Mouse (Mus musculus) hindbrain, embryonic 10.5 days (tissue): ENCODE results near the gene Lsm4. TPM values are rescaled to one million over a fixed set of nuclear protein-coding genes. Genes with fewer than 3 reads are reported as not detected.
A peak's percentile ranks its signal among the peaks of the same experiment; 100 is the strongest.

Source experiments
- DNase-seq: peaks from one replicate; pipeline ENCODE4 v3.0.0-alpha.2; 2017; ENCODE audit warnings: low spot score
- H3K27ac ChIP-seq: fragments of 300-500 bp; sonication (generic); 2 replicates; pipeline ENCODE4 v1.5.1; 2016; ENCODE audit warnings: mild to moderate bottlenecking, moderate library complexity
- H3K27me3 ChIP-seq: fragments of 300-500 bp; sonication (generic); 2 replicates; pipeline ENCODE4 v1.6.1; 2016; ENCODE audit warnings: mild to moderate bottlenecking; ENCODE audit not compliant: poor library complexity, insufficient read depth, severe bottlenecking
- H3K36me3 ChIP-seq: fragments of 300-500 bp; sonication (generic); 2 replicates; pipeline ENCODE4 v1.6.1; 2016; ENCODE audit warnings: mild to moderate bottlenecking, moderate library complexity
- H3K4me1 ChIP-seq: fragments of 300-500 bp; sonication (generic); replicated peaks from 2 replicates; pipeline ENCODE4 v1.6.1; 2016; ENCODE audit warnings: mild to moderate bottlenecking
- H3K4me3 ChIP-seq: fragments of 300-500 bp; sonication (generic); 2 replicates; pipeline ENCODE4 v1.5.1; 2016; ENCODE audit warnings: mild to moderate bottlenecking, moderate library complexity
- H3K9me3 ChIP-seq: fragments of 300-500 bp; sonication (generic); 2 replicates; pipeline ENCODE4 v1.6.1; 2016; ENCODE audit warnings: mild to moderate bottlenecking, moderate library complexity
- WGBS: fragments of 180-500 bp; shearing (Covaris S2); methylation state at CpG from one replicate; pipeline ENCODE4 v1.1.7; 2016; 5-methylcytosine and 5-hydroxymethylcytosine counted together
- polyA plus RNA-seq: library from polyadenylated mRNA; unstranded; fragments of >200 nt; fragmentation: Nextera tagmentation; extraction: Ambion mirVana; gene quantifications from 2 replicates; pipeline ENCODE4 v1.2.1, GENCODE M21; 2016

Lsm4 gene
- 344 and 354 TPM in 2 replicates for polyA plus RNA-seq

DNA sequence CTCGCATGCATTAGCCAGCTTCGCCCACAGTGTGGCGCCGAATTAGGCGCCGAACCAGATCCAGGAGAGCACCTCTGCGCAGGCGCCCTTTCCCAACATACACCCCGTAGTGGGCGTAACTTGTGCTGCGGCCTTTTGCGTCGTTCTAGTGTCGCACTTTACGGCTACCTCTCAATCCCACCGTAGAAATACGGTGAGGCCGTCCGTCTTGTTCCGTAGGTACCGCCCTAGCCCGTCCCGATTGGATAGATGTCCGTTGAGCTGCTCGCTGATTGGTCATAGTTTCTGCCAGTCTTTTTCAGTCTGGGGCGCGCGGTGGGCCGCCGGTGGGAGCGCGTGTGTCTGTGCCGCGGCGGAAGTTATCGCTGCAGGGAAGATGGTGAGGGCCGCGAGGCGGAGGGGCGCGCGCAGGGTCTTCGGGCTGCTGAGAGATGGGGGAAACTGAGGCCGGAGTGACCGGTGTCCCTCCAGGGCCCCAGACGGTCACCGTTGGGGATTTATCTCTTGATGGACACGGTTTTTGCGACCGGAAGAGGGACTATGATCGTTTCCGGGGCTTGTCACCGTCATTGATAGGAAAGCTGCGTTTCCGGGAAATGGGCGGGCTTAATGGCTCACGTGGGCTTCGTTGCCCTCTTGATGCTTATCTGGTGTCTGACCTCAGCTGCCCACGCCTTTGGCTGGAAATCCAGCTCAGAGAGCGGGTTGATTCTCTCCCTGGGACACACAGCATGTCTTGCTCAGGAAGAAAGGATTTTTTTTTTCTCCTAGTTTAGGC is at the start of gene Lsm4:
Gene Lsm4, plus strand, starts transcription at position 170 of the 778 bp plus-strand sequence.
- Histone ChIP-seq H3K27me3 (no peaks in the 10 kb centered on the region), H3K36me3 (peaks cover 22% of the 10 kb centered on the region), H3K4me3 (peak within 1 kb of the TSS; percentile 71), H3K9me3 (no peaks in the 10 kb centered on the region), H3K4me1 (peaks cover 31% of the 10 kb centered on the region), H3K27ac (peak within 1 kb of the TSS; percentile 98)
- peak; percentile 99 for DNase-seq
- WGBS: under 1% methylated on average over 60 of the region's 60 CpGs

DNA sequence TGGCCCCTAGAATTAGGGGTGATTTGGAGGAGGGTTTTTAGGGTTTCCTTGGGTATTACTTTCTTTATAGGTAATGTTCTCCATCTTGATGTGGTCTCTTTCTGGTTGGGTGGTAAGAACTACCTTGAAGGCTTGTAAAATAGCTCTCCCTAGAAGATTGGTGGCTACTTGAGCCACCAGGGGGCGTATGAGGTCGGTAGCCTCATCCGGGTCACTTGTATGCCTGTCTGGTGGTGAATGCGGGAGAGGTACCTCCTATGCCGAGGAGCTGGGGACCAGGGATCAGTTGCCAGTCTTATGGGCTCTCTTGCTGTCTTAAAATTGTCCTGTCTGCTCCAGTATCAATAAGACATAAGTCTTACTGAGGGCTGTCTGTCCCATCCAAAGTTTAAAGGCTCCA is 47.9 kb upstream of the Lsm4 start:
- Histone ChIP-seq H3K4me3 (no peak overlapping the region), H3K9me3 (no peaks in the 10 kb centered on the region)
- 27% methylated on average over 5 of the region's 5 CpGs for WGBS

DNA sequence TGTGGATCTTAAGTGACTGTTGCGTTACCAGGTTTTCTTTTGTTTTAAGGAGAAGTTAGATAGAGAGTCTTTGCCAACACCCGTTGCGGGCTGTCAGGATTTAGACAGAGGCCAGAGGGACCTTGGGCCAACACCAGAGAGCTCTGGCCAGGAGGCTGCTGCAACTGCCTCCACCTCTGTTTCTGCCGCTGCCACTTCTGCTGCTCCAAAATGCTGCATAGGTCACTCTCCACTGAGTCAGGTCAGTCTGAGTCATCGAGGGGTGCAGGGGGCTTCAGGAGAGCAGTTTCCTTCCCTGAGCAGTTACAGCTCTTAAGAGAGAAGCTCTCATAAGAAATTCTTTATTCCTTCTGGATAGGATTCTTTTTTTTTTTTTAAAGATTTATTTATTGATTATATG is 46.0 kb upstream of the Lsm4 start:
- H3K4me3 ChIP-seq: no peak overlapping the region
- no peak for DNase-seq
- no peak overlapping the region for H3K27ac ChIP-seq
- no peaks in the 10 kb centered on the region for H3K36me3 ChIP-seq
- no peaks in the 10 kb centered on the region for H3K9me3 ChIP-seq
- H3K27me3 ChIP-seq: peaks cover 34% of the 10 kb centered on the region
- H3K4me1 ChIP-seq: peaks cover 37% of the 10 kb centered on the region
- 88% methylated on average over 5 of the region's 5 CpGs for WGBS

More for the DNA sequence above, 47.9 kb upstream of the Lsm4 start:
- peaks cover 34% of the 10 kb centered on the region for H3K27me3 ChIP-seq
- DNase-seq: peak; percentile 66
- H3K27ac ChIP-seq: 0 out of 2 replicates have a peak overlapping the region, but pooled peaks have one; percentile 23
- no peaks in the 10 kb centered on the region for H3K36me3 ChIP-seq
- H3K4me1 ChIP-seq: peaks cover 26% of the 10 kb centered on the region

DNA sequence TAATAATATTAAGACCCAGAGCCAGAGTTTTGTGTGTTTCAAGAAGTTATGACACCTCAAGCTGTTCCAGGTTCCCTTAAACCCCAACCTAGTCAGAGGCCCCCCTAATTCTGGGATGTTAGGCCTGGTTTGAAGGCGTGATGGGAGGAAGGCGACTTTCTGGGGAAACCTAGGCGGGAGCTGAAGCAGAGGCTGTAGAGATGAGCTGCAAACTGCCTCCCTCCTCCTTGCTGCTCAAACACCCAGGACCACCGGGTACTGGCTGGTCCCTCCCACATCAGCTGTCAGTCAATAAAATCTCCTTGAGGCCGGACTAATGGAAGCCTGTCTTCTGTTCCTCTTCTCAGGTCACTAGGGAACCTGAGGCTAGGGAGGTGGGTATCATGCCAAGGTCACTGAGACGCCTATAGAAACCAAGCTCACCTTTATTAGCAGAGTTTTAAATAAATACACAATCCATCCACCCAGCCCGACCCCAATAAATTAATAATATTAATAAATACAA is 44.0 kb upstream of the Lsm4 start:
- 58% methylated on average over 7 of the region's 7 CpGs for WGBS
- H3K4me3 ChIP-seq: peak overlapping the region; percentile 54
- H3K36me3 ChIP-seq: no peaks in the 10 kb centered on the region
- no peak for DNase-seq
- peaks cover 37% of the 10 kb centered on the region for H3K4me1 ChIP-seq
- H3K27ac ChIP-seq: peak overlapping the region; percentile 83
- no peaks in the 10 kb centered on the region for H3K9me3 ChIP-seq
- peaks cover 38% of the 10 kb centered on the region for H3K27me3 ChIP-seq

DNA sequence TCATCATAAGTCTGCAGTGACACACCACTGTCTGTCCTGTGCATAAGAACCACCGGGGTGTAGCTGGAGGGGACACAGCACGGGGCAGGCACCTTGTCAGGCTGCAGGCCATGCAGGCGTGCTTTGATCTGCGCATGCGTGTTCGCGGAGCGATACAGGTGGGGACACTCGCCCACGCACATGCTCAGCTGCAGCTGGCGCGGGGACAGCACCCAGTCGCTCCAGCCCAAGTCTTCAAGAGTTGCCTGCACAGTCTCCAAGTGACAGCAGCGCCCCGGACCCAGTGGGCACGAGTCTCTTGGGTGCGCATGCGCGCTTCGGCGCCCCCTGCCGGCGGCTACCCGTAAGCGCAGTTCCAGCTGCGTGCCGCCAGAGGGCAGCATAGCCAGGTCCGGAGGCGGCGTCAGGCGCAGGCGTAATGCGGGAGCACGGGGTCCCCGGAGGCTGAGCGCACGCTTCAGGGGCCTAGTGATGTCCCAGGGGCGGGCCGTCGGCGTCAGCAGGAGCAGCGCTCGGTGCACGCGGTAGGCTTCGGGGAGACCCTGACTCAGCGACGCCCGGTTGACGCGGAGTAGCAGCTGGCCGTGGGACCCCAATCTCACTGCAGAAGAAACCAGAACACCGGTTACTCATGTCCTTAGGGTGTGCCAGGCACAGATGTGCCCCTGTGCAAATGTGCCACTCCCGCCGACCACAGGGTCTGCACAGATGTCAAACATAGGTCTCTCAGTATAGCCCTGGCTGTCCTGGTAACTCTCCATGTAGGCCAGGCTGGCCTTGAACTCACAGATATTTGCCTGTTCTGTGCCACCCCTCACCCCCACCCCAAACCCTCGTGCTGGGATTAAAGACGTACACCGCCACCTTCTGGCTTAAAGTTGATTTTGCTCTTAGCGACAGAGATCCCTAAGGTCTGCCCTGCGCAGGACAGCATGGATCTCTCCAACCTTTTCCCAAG is 43.2 kb upstream of the Lsm4 start:
- peak; percentile 94 for DNase-seq
- no peaks in the 10 kb centered on the region for H3K9me3 ChIP-seq
- H3K36me3 ChIP-seq: no peaks in the 10 kb centered on the region
- H3K27ac ChIP-seq: peak overlapping the region; percentile 83
- peaks cover 38% of the 10 kb centered on the region for H3K27me3 ChIP-seq
- WGBS: 1% methylated on average over 60 of the region's 60 CpGs
- H3K4me1 ChIP-seq: peaks cover 37% of the 10 kb centered on the region
- H3K4me3 ChIP-seq: peak overlapping the region; percentile 54

DNA sequence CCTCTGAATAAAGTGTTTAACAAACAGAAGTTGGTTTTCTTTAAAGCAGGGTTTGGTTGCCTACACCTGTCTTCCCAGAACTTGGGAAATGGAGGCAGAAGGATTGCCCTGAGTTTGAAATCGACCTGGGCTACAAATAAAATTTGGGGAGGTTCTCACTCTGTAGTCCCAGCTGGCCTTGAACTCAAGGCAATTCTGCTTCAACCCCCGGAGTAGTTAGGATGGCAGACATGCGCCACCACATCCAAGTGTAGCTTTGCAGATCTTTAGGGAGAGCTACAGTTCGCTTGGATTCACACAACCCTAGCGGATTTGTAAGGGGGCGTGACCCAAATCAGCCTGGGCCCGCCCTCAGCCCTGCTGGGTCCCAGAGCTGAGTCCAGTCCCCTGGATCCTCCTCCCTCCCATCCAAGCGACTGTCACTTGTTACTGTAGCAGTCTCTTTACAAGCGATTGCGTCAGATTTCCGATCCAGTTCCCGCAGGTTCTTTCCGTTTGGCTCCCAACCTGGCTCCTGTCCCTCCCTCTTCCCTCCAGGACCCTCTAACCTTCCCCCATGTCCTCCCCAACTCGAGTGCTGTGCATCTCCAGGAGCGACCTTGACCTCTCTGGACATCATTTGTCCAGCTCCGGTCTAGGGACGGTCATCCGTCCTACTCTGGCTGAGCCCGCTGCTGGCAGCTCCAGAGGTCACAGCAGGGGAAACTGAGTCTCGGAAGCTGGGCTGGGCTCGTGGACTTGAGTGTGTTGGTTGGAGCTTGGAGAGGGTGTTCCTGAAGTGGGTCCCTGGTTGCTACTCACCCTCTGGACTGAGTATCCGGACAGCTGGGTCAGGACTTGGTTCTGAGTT is 42.3 kb upstream of the Lsm4 start:
- H3K27me3 ChIP-seq: peaks cover 38% of the 10 kb centered on the region
- no peaks in the 10 kb centered on the region for H3K36me3 ChIP-seq
- 14% methylated on average over 22 of the region's 22 CpGs for WGBS
- H3K4me3 ChIP-seq: peak overlapping the region; percentile 54
- H3K4me1 ChIP-seq: peaks cover 31% of the 10 kb centered on the region
- H3K27ac ChIP-seq: peak overlapping the region; percentile 83
- no peaks in the 10 kb centered on the region for H3K9me3 ChIP-seq
- DNase-seq: peak; percentile 35

DNA sequence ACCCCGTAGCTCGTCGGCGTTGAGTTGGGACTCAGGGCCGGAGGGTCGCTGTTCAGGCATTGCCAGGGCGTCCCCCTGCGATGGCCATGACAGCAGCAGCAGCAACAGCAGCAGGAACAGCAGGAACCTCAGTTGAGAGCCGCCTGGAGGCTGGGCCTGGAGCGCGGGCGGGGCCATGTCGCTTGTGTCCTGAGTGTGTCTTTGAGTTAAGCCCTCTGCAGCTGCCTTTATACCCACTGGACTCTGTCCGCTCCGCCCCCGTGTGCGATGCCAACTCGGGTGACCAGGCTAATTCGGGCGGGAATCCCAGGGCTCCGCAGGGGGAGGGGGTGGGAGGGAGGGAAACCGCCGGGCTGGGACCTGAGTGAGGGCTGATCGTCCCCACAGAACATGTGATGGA is 41.6 kb upstream of the Lsm4 start:
- Histone ChIP-seq H3K4me1 (peaks cover 33% of the 10 kb centered on the region), H3K4me3 (peak overlapping the region; percentile 54; the same call in 1 of the 2 replicates), H3K36me3 (no peaks in the 10 kb centered on the region), H3K9me3 (no peaks in the 10 kb centered on the region), H3K27ac (peak overlapping the region; percentile 23; the same call in 1 of the 2 replicates), H3K27me3 (peaks cover 38% of the 10 kb centered on the region)
- 23% methylated on average over 24 of the region's 24 CpGs for WGBS
- DNase-seq: no peak

- Histone ChIP-seq H3K4me3 (peak within 1 kb of the TSS; percentile 54; the same call in 1 of the 2 replicates), H3K27me3 (peaks cover 38% of the 10 kb centered on the region), H3K27ac (peak within 1 kb of the TSS; percentile 23; the same call in 1 of the 2 replicates), H3K4me1 (peaks cover 42% of the 10 kb centered on the region), H3K36me3 (no peaks in the 10 kb centered on the region), H3K9me3 (no peaks in the 10 kb centered on the region)
- 76% methylated on average over 6 of the region's 6 CpGs for WGBS
- DNase-seq: no peak
Measured at GRCm38 (mm10) chr8:70632346-70632892, 40.6 kb upstream of the Lsm4 start, which contains the start of gene Gdf15. TSS of gene Gdf15 (minus strand) at chr8:70632456.

DNA sequence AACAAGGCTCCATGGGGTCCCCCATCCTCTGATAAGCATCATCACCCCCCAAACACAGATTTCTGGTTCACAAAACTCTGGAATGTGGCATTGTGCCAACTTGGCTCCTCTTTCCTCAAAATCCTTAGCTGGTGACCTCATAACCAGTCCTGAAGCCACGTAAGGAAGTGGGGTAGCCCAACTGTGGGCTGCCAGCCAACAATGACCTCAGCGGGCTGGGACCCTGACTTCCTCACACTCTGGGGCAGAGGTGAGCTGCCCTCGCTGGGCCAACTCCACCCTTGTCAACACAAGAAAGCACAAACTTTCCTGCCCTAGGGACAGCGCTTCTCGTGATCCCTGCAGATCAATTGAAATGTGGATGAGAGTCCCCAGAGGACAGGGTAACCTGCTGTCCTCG is 39.0 kb upstream of the Lsm4 start:
- Histone ChIP-seq H3K4me1 (peaks cover 40% of the 10 kb centered on the region), H3K36me3 (no peaks in the 10 kb centered on the region), H3K4me3 (no peak overlapping the region), H3K9me3 (no peaks in the 10 kb centered on the region), H3K27ac (no peak overlapping the region), H3K27me3 (peaks cover 35% of the 10 kb centered on the region)
- 65% methylated on average over 6 of the region's 6 CpGs for WGBS
- no peak for DNase-seq

DNA sequence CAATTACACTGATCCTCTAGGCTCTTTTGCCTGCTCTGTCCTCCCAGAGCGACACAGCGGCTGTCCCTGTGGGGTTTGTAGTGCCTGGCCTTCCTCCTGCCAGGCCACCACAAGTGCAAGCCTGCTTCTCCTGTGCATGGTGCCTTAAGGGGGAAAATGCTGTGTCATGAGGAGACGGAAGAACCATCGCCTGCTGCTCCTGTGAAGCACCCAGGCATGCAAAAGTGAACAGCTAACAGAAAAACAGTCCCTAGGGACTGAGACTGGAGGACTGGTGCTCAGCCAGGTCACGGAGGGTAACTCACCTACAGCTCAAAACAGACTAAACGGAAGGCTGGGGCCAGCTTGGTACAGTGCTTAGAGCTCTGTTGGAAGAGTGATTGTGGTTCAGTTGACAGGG is 37.5 kb upstream of the Lsm4 start:
- no peaks in the 10 kb centered on the region for H3K36me3 ChIP-seq
- peaks cover 25% of the 10 kb centered on the region for H3K4me1 ChIP-seq
- no peaks in the 10 kb centered on the region for H3K9me3 ChIP-seq
- 77% methylated on average over 6 of the region's 6 CpGs for WGBS
- no peak overlapping the region for H3K4me3 ChIP-seq
- DNase-seq: no peak
- H3K27me3 ChIP-seq: peaks cover 32% of the 10 kb centered on the region
- H3K27ac ChIP-seq: 0 out of 2 replicates have a peak overlapping the region, but pooled peaks have one; percentile 41

DNA sequence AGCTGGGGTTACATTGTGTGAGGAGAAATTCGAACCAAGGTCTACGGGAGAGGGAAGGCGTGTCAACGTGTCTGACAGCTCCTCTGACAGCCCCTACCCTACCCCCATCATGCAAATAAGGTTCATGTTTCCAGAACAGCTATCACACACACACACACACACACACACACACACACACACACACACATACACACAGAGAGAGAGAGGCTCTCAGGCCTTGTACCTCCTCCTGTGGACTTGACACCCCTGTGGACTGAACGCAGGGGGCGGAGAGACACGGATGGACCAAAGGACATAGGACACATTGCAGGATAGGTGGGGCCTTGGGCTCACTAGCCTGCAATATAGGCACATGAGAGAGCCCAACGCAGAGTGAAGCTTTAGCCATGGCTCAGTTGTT is 36.2 kb upstream of the Lsm4 start:
- Histone ChIP-seq H3K27ac (no peak overlapping the region), H3K36me3 (no peaks in the 10 kb centered on the region), H3K27me3 (peaks cover 19% of the 10 kb centered on the region), H3K4me3 (no peak overlapping the region), H3K4me1 (peaks cover 12% of the 10 kb centered on the region), H3K9me3 (no peaks in the 10 kb centered on the region)
- 58% methylated on average over 8 of the region's 8 CpGs for WGBS
- no peak for DNase-seq
